Mouse (Mus musculus) 416B (cell line): ENCODE data around the gene Tcf19.
A peak's percentile ranks its signal among the peaks of the same experiment; 100 is the strongest.

Experiments
- DNase-seq: peaks from one replicate; pipeline ENCODE4 v3.0.0; 2011; ENCODE audit warnings: low read depth

Gene Tcf19

DNA sequence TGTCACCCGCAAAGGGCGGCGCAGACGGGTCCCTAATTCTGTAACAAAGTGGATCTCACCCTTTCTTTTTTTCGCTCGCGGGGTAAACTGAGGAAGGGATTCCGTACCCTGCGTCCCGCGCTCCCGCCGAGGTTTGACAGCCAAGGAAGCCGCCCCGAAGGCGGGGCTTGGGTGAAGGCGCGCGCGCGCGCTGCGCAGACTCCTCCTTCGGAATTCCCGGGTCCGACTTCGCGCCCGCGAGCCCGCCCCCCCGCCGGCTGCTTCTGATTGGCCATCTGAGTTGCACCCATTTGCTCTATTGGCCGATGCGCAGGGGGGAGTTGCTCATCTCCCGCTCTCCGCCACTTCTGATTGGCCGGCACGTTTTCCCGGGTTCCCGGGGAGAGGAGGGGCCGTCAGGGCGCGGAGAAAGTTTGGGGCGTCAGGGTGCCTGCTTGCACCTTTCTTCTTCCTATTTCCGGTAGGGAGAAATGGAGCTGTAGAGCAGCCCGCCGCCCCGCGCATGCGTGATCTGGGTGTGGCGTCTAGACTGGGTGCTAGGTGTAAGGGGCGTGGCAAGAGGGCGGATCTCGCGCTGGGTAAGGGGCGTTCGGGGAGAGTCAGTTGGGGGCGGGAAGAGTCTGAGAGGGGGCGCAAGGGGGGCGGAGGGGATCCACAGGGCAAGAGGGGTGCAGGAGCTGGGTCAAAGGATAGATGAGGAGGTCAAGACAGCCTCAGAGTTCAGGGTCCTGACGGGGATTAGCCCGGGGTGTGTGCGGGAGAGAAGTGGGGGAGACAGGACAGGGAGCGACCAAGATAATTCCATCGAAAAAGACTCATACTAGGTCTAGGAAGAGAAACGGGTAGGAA, at the start of gene Tcf19, which contains the start of gene Cchcr1:
TSS of gene Tcf19 (minus strand) at position 173 of the 849 bp plus-strand sequence.
TSS of gene Cchcr1 (plus strand) at position 449 of the 849 bp plus-strand sequence.
- DNase-seq, result peak; percentile 99

DNA sequence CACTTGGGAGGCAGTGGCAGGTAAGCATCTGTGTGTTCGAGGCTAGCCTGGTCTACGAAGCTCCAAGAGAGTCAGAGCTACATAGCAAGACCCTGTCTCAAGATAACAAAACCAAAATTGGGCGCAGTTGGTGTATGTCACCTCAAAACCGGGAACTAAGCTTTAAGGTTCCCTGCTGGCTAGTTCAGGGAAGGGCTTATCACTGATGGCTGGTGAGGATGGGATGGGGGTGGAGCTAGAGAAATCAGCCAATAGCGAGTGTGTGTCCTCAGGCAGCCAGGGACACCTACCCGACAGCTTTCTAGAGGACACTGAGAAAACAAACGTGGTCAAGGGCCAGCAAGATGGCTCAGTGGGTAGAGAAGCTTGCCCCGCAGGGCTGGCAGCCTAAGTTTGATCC, 41.6 kb upstream of the Tcf19 start:
- DNase-seq, result no peak

GRCm38 (mm10) chr17:35557351-35557750, 40.7 kb upstream of the Tcf19 start:
- DNase-seq, result peak; percentile 30

- DNase-seq, result peak; percentile 57
Observed at GRCm38 (mm10) chr17:35556812-35557211, 40.2 kb upstream of the Tcf19 start.

DNA sequence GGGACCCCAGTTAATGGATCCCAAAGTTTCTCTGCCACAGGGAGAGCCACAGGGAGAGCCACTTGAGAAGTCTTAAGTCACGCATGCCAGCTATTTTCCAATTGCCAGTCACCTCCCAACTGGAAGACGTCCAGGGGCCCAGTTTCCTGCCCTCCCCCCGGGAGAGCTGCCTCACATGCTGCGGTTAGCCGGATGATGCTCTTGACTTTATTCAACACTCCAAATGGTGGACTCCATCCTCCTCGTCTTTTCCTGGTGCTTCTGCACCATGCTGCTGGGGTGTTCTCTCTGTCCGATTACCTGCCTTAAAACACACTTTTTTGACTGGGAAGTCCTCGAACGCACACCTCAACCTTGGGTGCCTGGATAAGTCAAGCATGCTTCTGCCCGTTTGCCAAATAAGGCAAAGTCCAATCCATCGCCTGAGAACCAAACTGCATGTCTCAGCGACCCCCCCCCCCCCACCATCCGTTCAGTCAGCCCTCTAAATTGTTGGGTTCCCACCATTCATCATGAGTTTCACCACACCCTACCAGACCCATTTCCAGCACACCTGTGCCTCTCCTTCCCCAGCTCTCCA, 39.7 kb upstream of the Tcf19 start:
- no peak for DNase-seq

DNA sequence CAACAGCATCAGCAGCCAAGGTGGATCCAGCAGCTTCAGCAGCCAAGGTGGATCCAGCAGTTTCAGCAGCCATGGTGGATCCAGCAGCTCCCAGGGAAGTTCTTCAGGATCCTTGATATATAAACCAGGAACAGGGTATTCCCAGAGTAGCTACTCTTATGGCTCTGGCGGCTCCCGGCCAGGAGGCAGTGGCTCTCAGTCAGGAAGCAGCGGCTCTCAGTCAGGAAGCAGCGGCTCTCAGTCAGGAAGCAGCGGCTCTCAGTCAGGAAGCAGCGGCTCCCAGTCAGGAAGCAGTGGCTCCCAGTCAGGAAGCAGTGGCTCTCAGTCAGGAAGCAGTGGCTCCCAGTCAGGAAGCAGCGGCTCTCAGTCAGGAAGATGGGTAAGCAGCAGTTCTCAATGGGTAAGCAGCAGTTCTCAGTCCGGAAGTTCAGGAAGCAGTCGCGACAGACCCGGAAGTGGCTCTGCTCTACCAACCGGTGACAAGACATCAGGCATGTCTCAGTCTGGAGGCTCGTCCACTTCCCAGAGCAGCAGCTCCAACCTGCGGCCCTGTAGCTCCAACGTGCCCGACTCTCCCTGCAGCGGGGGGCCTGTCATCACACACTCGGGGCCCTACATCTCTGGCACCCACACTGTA, 38.3 kb upstream of the Tcf19 start:
- no peak for DNase-seq

GRCm38 (mm10) chr17:35554321-35554720, 37.7 kb upstream of the Tcf19 start:
- DNase-seq, result no peak

DNA sequence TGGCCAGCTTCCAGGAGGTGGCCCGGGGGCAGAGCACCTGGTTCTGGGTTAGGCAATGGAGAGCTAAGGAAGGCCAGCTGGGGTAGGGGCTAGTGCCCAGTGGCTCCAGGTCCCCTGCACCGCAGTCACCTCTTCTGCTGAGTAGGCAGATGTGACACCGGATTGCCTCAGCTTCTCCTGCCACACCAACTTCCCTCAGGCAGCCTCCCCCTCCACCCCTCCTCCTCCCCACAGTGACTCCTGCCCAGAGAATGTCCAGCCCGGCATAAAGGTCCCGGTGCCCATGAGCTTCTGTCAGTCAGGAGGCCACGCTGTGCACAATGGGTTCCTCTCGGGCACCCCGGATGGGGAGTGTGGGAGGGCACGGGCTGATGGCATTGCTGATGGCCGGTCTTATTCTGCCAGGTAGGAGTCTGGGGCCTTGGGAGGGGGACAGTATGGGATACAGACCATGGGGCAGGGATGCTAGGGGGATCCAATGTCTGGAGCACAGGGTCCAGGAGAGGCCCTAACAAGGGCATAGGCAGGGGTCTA, 35.3 kb upstream of the Tcf19 start, which contains the start of gene Cdsn:
TSS of gene Cdsn (plus strand) at position 248 of the 534 bp plus-strand sequence.
- DNase-seq, result no peak

DNA sequence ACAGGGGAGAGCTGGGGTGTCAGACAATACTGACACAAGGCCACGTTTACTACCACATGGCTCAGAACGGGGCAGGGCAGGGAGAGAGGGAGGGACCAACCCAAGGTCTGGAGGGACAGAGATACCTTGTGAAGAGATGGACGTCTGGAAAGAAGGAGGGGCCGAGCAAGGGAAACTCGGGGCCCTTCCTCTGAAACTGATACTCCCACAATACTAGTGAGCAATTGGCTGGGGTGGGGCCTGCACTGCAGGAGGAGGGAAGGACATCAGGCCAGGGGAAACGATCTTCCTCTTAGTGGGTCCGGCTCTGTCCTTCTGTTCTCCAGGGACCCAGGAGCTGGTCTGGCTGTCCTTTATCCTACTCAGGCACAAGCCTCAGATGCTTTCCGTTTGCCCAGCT, 34.2 kb upstream of the Tcf19 start:
- no peak for DNase-seq

- no peak for DNase-seq
Observed at GRCm38 (mm10) chr17:35550143-35550494, 33.5 kb upstream of the Tcf19 start.

DNA sequence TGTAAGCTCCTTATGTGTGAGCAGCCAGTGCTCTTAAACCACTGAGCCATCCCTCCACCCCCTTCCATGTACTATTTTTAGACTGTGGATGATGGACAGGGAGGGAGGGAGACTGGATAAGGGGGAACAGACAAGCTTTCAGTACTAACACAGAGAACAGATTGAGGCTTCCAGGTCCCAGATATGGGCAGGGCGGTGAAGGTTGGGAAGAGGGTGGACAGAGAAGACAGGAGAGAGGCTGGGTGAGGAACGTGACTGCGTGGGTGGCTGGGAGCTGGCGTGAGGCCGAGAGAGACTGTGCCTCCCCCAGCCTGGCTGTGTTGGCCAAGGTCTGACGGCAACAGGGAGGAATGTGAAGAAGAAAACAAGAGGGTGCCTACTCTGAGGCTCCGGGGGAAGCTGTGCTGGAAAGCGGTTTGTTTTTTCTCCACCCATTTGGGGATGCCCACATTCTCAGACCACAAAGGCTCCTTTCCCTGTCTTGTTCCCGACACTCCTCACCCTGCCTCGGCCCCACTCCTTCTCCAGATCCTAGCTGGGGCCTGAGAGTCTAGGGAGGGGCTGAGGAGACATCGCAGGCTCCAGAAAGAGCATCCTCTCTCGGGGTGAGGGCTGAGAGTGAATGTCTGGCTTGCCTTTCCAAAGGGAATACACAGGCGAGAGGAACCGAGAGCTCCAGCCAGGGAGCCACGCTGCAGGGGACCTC, 33.0 kb upstream of the Tcf19 start:
- no peak for DNase-seq

DNA sequence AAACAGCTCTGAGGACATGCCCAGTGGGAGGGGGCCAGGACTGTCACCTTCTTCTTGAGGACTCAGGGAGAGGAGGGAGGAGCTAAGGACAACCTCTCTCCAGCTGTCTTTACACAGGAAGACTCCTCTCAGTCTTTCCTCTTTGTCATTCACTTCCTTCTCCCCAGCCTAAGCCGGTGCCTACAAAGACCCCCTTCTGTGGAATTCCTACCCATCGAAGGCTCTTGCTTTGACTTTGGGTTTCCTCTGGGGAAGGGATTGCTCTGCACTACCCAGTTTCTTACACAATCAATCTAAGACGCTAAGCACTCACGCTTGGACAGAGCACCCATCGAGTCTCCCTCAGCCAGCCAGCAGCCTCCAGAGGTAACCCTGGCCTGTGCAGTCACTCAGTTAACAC, 32.0 kb upstream of the Tcf19 start:
- DNase-seq, result no peak

DNA sequence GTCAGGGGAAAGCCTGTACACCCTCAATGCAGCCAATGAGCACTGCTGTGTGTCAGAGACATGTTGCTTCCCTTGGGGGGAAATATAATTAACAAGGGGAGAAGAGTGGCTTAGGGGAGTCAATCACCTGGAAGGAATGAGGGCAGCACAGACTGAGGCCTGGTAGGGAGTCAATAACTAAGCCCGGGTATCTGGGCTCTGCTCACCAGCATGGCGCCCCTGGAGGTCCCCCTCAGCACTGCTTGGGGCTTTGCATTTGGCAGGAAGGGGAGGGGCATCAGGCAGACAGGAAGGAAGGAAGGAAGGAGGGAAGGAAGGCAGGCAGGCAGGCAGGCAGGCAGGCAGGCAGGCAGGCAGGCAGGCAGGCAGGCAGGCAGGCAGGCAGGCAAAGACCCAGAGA, 30.8 kb upstream of the Tcf19 start:
- no peak for DNase-seq

- peak; percentile 57 for DNase-seq
Observed at GRCm38 (mm10) chr17:35544680-35545079, 28.1 kb upstream of the Tcf19 start.

DNA sequence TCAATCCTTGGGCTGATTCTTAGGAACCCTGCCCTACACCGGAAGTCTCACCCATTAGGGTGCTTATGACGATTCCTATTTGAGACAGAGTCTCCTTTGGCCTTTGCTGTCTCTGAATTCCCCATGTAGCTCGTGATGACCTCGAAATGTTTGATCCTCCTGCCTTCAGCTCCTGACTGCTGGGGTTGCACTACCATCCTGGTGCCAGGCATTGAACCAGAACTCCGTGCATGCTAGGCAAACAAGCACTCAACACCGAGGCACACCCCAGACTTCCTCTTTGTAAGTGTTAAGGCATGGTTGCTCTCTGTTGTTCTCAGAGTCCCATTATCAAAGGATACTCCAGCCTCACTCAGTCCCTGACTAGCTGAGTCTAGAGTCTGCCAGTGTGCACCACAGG, 27.4 kb upstream of the Tcf19 start:
- no peak for DNase-seq

GRCm38 (mm10) chr17:35543412-35543861, 26.8 kb upstream of the Tcf19 start:
- no peak for DNase-seq

- no peak for DNase-seq
Observed at GRCm38 (mm10) chr17:35542761-35543411, 26.3 kb upstream of the Tcf19 start.

- no peak for DNase-seq
Observed at GRCm38 (mm10) chr17:35539540-35539939, 22.9 kb upstream of the Tcf19 start.

DNA sequence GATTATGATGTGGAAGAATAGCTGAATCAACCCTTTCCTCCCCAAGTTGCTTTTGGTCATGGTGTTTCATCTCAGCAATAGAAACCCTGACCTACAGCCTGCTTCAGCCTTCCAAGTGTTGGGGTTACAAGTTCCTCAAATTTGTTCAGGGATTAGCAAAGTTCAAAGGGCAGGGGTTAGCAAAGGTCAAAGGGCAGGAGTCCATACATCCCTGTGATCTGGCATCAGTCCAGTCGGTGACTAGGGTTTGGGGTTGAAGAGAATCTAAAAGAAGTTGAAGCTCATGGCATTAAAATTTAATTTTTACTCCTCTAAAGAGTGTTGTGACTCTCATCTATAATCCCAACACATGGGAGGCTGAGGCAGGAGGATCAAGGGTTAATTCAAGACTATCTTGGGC, 21.9 kb upstream of the Tcf19 start:
- no peak for DNase-seq

DNA sequence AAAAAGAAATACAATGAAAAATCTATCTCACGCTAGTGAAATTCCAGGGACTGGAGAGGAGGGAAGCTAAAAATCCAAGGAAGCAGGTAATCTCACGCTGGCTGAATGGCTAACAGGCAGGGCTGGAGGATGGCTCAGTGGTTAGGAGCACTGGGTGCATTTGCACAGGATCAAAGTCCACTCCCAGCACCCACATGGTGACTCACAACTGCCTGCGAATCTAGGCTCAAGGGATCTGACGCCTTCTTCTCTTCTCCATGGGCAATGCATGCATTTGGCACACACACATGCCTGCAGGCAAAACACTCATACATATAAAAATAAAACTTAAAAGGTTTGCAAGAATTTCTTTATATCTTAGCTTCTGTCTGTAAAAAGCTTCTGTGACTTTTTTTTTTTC, 20.8 kb upstream of the Tcf19 start:
- no peak for DNase-seq

- DNase-seq, result peak; percentile 76
Observed at GRCm38 (mm10) chr17:35534343-35534742, 17.7 kb upstream of the Tcf19 start.

DNA sequence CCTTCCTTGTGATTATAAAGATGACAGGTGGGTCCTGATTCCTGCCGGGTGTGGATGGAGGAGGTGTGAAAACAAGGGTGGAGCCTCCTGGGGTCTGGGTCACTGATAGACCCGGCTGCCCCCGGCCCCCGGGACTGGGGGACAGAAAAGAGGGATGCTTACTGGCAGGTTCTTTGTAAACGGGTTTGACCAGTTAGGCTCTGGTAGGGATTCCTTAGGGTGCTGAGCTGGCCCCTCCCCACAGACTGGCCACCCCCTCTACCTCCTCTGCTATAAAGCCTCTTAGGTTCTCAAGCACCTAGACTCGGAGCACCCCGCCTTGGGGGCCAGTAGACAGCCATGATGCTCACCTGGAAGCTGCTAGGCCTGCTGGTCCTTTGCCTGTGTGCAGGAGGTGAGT, 16.3 kb upstream of the Tcf19 start, which contains the start of gene Psors1c2:
TSS of gene Psors1c2 (plus strand) at position 301 of the 400 bp plus-strand sequence.
- DNase-seq, result no peak
